Mouse (Mus musculus) midbrain, postnatal 0 days (tissue): ENCODE data around the gene Sulf2. TPM values are rescaled to one million over a fixed set of nuclear protein-coding genes. Genes with fewer than 3 reads are reported as not detected.
A peak's percentile ranks its signal among the peaks of the same experiment; 100 is the strongest.

Experiments
- ATAC-seq: fragments of 200-750 bp; cut with Nextera tagmentation; 2 replicates; pipeline ENCODE4 v1.8.0; 2017; ENCODE audit warnings: moderate number of reproducible peaks, mild to moderate bottlenecking, moderate TSS enrichment, moderate library complexity; ENCODE audit not compliant: low FRiP score
- DNase-seq: peaks from one replicate; pipeline ENCODE4 v3.0.0-alpha.2; 2015; ENCODE audit warnings: low spot score
- H3K27ac ChIP-seq: fragments of 300-500 bp; sonication (generic); 2 replicates; pipeline ENCODE4 v1.5.1; 2014; ENCODE audit warnings: low read depth, mild to moderate bottlenecking, low read length, mixed read lengths
- H3K27me3 ChIP-seq: fragments of 300-500 bp; sonication (generic); 2 replicates; pipeline ENCODE4 v1.6.1; 2014; ENCODE audit warnings: low read length, control low read depth, mixed read lengths; ENCODE audit not compliant: insufficient read depth
- H3K36me3 ChIP-seq: fragments of 300-500 bp; sonication (generic); 2 replicates; pipeline ENCODE4 v1.6.1; 2014; ENCODE audit warnings: low read length, control low read depth, mixed read lengths; ENCODE audit not compliant: insufficient read depth
- H3K4me1 ChIP-seq: fragments of 300-500 bp; sonication (generic); 2 replicates; pipeline ENCODE4 v1.6.1; 2014; ENCODE audit warnings: mild to moderate bottlenecking, control low read depth, antibody characterized with exemption, low read length, mixed read lengths; ENCODE audit not compliant: insufficient read depth
- H3K4me2 ChIP-seq: fragments of 300-500 bp; sonication (generic); 2 replicates; pipeline ENCODE4 v1.6.1; 2014; ENCODE audit warnings: low read depth, mild to moderate bottlenecking, low read length, mixed read lengths; ENCODE audit not compliant: poor library complexity, severe bottlenecking
- H3K4me3 ChIP-seq: fragments of 300-500 bp; sonication (generic); 2 replicates; pipeline ENCODE4 v1.5.1; 2014; ENCODE audit warnings: low read depth, mild to moderate bottlenecking, low read length, moderate library complexity
- H3K9ac ChIP-seq: fragments of 300-500 bp; sonication (generic); replicated peaks from 2 replicates; pipeline ENCODE4 v1.6.1; 2014; ENCODE audit warnings: mild to moderate bottlenecking, low read length, moderate library complexity, mixed read lengths; ENCODE audit not compliant: poor library complexity, severe bottlenecking
- H3K9me3 ChIP-seq: fragments of 300-500 bp; sonication (generic); 2 replicates; pipeline ENCODE4 v1.6.1; 2016; ENCODE audit warnings: low read length, control low read depth
- CTCF ChIP-seq: IDR thresholded peaks from 2 replicates; pipeline ENCODE4 v1.5.1; 2016; ENCODE audit warnings: antibody characterized with exemption, mild to moderate bottlenecking
- WGBS: fragments of 180-500 bp; shearing (Covaris S2); extraction: QIAGEN DNeasy Blood & Tissue Kit; methylation state at CpG from one replicate; pipeline ENCODE4 v1.1.7; 2014; 5-methylcytosine and 5-hydroxymethylcytosine counted together
- polyA plus RNA-seq: library from polyadenylated mRNA; unstranded; fragments of >200 nt; fragmentation: Nextera tagmentation; extraction: Ambion mirVana; gene quantifications from 2 replicates; pipeline ENCODE4 v1.2.1, GENCODE M21; 2015
- total RNA-seq: library from RNA; depleted of rRNA; stranded (reverse); fragments of >200 nt; gene quantifications from 2 replicates; pipeline ENCODE4 v1.2.3, GENCODE M21; 2014

Sulf2 gene
- total and polyA plus RNA-seq, 2 experiments from 2014 or later, result 99.6 to 127 TPM

DNA sequence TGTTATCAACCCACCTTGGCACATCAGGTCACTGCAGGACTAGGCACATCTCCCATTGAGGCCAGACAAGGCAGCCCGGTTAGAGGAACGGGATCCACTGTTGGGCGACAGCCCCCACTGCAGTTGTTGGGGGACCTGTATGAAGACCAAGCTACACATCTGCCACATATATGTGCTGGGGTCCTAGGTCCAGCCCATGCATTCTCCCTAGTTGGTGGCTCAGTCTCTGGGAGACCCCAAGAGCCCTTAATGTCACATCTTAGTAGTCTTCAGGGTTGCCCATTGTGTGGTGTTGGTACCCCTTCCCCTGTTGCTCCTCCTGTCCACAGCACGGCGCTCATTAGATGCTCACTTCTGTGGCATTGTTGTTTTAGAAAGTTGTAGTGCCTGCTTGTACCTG is 122.8 kb downstream of the Sulf2 start:
- Histone ChIP-seq H3K36me3 (peaks cover 3% of the 10 kb centered on the region; the same call in 1 of the 2 replicates), H3K27ac (no peak overlapping the region), H3K9ac (no peak overlapping the region), H3K4me1 (peaks cover 12% of the 10 kb centered on the region), H3K4me3 (no peak overlapping the region), H3K9me3 (no peaks in the 10 kb centered on the region), H3K27me3 (no peaks in the 10 kb centered on the region), H3K4me2 (no peak overlapping the region)
- ATAC-seq (no peak), DNase-seq (no peak)
- no peak for TF ChIP-seq CTCF
- WGBS, result 93% methylated on average over 5 of the region's 5 CpGs

DNA sequence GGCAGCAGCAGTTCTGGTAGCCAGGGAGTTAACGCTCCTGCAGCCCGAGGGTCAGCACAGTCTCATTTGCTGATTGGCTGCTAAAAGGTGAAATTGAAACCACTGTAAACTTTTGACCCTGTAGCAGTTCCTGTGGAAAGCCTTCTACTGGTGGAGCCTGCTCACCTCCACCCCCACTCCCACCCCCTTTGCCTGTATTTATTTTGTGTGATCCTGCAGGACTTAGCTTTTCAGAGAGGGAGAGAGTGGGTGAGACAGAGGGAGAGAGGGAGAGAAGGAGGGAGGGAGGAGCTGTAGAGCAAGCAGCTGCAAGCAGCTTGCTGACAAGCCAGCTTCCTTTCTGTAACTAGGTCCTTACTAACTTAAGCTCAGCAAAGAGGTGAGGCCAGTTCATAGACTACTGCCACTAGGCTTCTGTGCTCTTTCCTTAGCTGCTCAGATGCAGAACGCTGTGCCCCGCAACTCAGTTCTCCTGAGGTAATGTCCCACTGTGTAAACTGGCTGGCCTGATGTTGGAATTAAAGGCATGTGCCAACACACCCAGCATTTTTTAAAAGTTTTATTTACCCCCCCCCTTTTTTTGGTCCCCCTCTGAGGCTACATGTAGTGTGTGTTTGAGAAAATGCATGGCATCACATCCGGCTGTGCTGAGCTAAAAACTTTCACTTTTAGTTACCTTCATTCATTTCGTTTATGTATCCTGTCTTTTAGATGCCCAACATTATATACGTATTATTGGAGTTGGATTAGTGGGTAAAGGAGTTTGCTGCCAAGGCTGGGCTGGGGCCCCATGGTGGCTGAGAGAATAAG is 124.1 kb downstream of the Sulf2 start:
- DNase-seq, result peak; percentile 67
- no peak overlapping the region for H3K9ac ChIP-seq
- H3K9me3 ChIP-seq, result no peaks in the 10 kb centered on the region

DNA sequence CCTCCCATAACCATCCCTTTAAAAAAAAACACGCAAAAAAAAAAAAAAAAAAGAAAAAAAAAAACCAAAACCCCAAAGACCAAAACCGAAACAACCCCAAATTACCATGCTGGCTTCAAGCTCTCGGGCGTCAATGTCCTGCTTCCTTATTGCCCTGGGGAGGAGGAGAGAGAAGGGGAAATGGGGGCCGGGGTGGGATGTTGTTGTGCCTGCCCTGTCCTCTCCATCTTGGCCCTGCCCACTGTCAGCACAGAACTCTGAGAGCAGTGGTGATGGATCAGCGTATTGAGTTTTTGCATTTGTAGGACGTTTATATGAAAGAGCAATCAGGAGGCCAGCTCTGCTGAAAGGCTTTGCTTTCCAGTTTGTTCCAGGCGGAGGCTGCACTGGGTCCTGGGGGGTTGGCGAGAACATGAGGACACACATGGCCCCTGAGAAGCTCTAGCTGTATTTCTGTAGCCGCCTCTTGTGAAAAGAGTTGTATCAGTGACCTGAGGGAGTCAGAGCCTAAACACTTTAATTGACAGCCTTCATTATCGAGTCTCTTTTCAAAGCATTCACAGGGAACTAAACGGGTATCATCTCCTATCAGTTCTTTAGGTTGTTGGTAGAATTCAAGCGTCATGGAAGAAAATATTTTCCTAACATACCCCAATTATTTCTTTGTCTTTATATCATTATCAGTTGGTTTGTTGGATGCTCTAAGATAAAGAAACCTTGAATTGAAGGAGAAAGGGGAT is 125.0 kb downstream of the Sulf2 start:
- Histone ChIP-seq H3K4me1 (peaks cover 15% of the 10 kb centered on the region), H3K9me3 (no peaks in the 10 kb centered on the region), H3K27ac (0 out of 2 replicates have a peak overlapping the region, but pooled peaks have one; percentile 44), H3K4me3 (no peak overlapping the region), H3K36me3 (no peaks in the 10 kb centered on the region), H3K4me2 (peak overlapping the region; percentile 36), H3K9ac (0 out of 2 replicates have a peak overlapping the region, but pooled peaks have one; percentile 8), H3K27me3 (no peaks in the 10 kb centered on the region)
- WGBS, result 18% methylated on average over 13 of the region's 13 CpGs
- DNase-seq (peak; percentile 14), ATAC-seq (no peak)
- no peak for TF ChIP-seq CTCF

More for the DNA sequence above, 124.1 kb downstream of the Sulf2 start:
- TF ChIP-seq CTCF, result no peak
- Histone ChIP-seq H3K27me3 (no peaks in the 10 kb centered on the region), H3K4me1 (peaks cover 12% of the 10 kb centered on the region), H3K4me2 (peak overlapping the region; percentile 36), H3K36me3 (no peaks in the 10 kb centered on the region), H3K27ac (peak overlapping the region; percentile 18; the same call in 1 of the 2 replicates), H3K4me3 (no peak overlapping the region)
- 36% methylated on average over 7 of the region's 7 CpGs for WGBS
- ATAC-seq, result no peak

GRCm38 (mm10) chr2:166029232-166029631 is 126.2 kb downstream of the Sulf2 start:
- H3K4me3 ChIP-seq, result no peak overlapping the region
- H3K27ac ChIP-seq, result peak overlapping the region; percentile 47; the same call in 1 of the 2 replicates
- peaks cover 15% of the 10 kb centered on the region for H3K4me1 ChIP-seq
- peak; percentile 12 for DNase-seq
- no peak overlapping the region for H3K4me2 ChIP-seq
- H3K27me3 ChIP-seq, result no peaks in the 10 kb centered on the region
- TF ChIP-seq CTCF, result no peak
- no peak for ATAC-seq
- WGBS, result 40% methylated on average over 4 of the region's 4 CpGs
- H3K9me3 ChIP-seq, result no peaks in the 10 kb centered on the region
- H3K9ac ChIP-seq, result no peak overlapping the region
- no peaks in the 10 kb centered on the region for H3K36me3 ChIP-seq

- no peak for TF ChIP-seq CTCF
These were observed 127.6 kb downstream of the Sulf2 start for GRCm38 (mm10) chr2:166027834-166028233.

DNA sequence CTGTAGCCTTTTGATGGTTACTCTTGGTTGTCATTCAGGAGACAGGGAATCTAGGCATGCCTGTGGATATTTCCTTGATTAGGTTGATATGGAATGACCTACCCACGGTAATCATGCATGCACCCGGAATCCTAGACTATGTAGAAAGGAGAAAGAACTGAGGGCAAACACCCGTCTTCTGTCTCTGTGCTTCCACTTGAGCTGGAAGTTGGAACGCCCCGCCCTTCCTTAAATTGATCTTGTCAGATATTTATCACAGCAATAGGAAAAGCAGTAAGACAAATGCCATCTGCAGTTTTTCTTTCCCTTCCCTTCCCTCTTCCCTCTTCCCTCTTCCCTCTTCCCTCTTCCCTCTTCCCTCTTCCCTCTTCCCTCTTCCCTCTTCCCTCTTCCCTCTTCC is 129.5 kb downstream of the Sulf2 start:
- ATAC-seq, result no peak
- 85% methylated on average over 5 of the region's 5 CpGs for WGBS
- H3K9ac ChIP-seq, result no peak overlapping the region

More at GRCm38 (mm10) chr2:166027834-166028233, 127.6 kb downstream of the Sulf2 start:
- Histone ChIP-seq H3K36me3 (no peaks in the 10 kb centered on the region), H3K4me3 (no peak overlapping the region), H3K9ac (no peak overlapping the region), H3K9me3 (no peaks in the 10 kb centered on the region), H3K4me1 (peaks cover 17% of the 10 kb centered on the region), H3K27ac (no peak overlapping the region), H3K27me3 (no peaks in the 10 kb centered on the region), H3K4me2 (no peak overlapping the region)
- DNase-seq, result no peak
- no peak for ATAC-seq
- 95% methylated on average over 3 of the region's 3 CpGs for WGBS

More for the DNA sequence above, 129.5 kb downstream of the Sulf2 start:
- no peak for DNase-seq
- Histone ChIP-seq H3K4me1 (peaks cover 25% of the 10 kb centered on the region), H3K9me3 (no peaks in the 10 kb centered on the region), H3K36me3 (no peaks in the 10 kb centered on the region), H3K27ac (no peak overlapping the region), H3K4me3 (no peak overlapping the region), H3K27me3 (no peaks in the 10 kb centered on the region), H3K4me2 (no peak overlapping the region)
- no peak for TF ChIP-seq CTCF
